In the genomic region with DNA sequence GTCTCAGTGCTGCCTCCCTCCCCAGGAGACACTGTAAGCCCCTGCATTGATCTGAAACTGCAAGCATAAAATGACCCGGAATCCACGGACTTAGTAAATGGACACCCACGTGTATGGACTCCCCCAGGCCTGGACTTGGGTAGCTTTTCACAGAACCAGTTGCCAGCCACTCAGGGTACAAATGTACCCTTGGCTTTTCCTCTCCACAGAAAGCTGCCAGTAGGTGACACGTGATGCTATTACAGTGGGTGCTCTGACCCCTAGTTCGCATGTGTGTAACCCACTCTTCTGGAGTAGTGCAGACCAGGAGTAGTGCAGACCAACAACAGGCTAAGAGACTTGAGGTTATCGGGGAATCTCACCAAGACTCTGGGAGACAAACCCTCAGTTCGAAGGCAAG, we compare ENCODE assay signal across 19 mouse cellular contexts. TPM values are rescaled to one million over a fixed set of nuclear protein-coding genes. Genes with fewer than 3 reads are reported as not detected.
DNase-seq lines count a peak whose midpoint lies in the region; ATAC-seq and TF ChIP-seq lines count a peak whose summit lies in the region.
"Had no signal": no experiment of that assay in that cellular context is flagged by ENCODE, and none has a peak within 500 bp of the region (broad histone marks: within the 10 kb centered on the region; RNA-seq: fewer than 3 reads in every experiment).

No protein-coding gene starts in this region.

- H3K27ac ChIP-seq in neural tube, embryonic 12.5 days = no peak overlapping the region
- no peak overlapping the region for H3K27ac ChIP-seq in hindbrain, embryonic 16.5 days (ENCODE audit: low read depth, low read length)
- H3K27ac ChIP-seq in midbrain, postnatal 0 days (ENCODE audit: low read depth, low read length) = no peak overlapping the region
- H3K27ac ChIP-seq in intestine, postnatal 0 days (ENCODE audit: low read depth, low read length) = no peak overlapping the region
- H3K27ac ChIP-seq: stomach, embryonic 15.5 days had no signal

- H3K9ac ChIP-seq in neural tube, embryonic 12.5 days = no peak overlapping the region
- H3K9ac ChIP-seq in hindbrain, embryonic 16.5 days (ENCODE audit: low read depth, low read length) = no peak overlapping the region
- no peak overlapping the region for H3K9ac ChIP-seq in midbrain, postnatal 0 days (replicated peaks; ENCODE audit: low read length, poor library complexity, severe bottlenecking)
- no peak overlapping the region for H3K9ac ChIP-seq in intestine, postnatal 0 days (ENCODE audit: low read depth, low read length)
- H3K9ac ChIP-seq: midbrain, embryonic 12.5 days; stomach, embryonic 15.5 days had no signal

- H3K4me2 ChIP-seq in neural tube, embryonic 12.5 days (replicated peaks) = peak overlapping the region; percentile 57
- peak overlapping the region; percentile 59; the same call in 1 of the 2 replicates for H3K4me2 ChIP-seq in hindbrain, embryonic 16.5 days (ENCODE audit: low read length)
- 0 out of 2 replicates have a peak overlapping the region, but pooled peaks have one; percentile 55 for H3K4me2 ChIP-seq in midbrain, postnatal 0 days (ENCODE audit: low read depth, low read length, poor library complexity, severe bottlenecking)
- H3K4me2 ChIP-seq in intestine, postnatal 0 days (replicated peaks; ENCODE audit: low read depth) = no peak overlapping the region
- H3K4me2 ChIP-seq: heart, embryonic 11.5 days; midbrain, embryonic 12.5 days; stomach, embryonic 15.5 days had no signal

- no peak for DNase-seq in neural tube, embryonic 10.5 days (ENCODE audit: extremely low spot score, low spot score)
- no peak for DNase-seq in midbrain, postnatal 0 days (ENCODE audit: low spot score)
- DNase-seq in spleen, postnatal 14 days (ENCODE audit: low spot score in 2 of 2) = no peak
- DNase-seq: cerebellum, postnatal 10 days; gastrocnemius, postnatal 36 days; heart, postnatal 14 days; kidney, postnatal 4 days; liver; lung, adult 18-20 months; lung, postnatal 4 days had no signal

- WGBS in neural tube, embryonic 12.5 days = 83% methylated on average over 7 of the region's 7 CpGs
- 83% methylated on average over 7 of the region's 7 CpGs for WGBS in hindbrain, embryonic 16.5 days
- 85% methylated on average over 7 of the region's 7 CpGs for WGBS in midbrain, postnatal 0 days
- 94% methylated on average over 7 of the region's 7 CpGs for WGBS in intestine, postnatal 0 days

- ATAC-seq in neural tube, embryonic 12.5 days (ENCODE audit: low FRiP score, low read depth) = no peak
- no peak for ATAC-seq in hindbrain, embryonic 16.5 days
- no peak for ATAC-seq in midbrain, postnatal 0 days (ENCODE audit: low FRiP score)
- no peak for ATAC-seq in intestine, postnatal 0 days
- no peak for ATAC-seq in erythroblast, adult 5-6 weeks (replicated peaks; ENCODE audit: low FRiP score, poor library complexity, severe bottlenecking)
- ATAC-seq: CD4-positive, CD25-positive, alpha-beta regulatory T cell, adult 4 months had no signal

- H3K27me3 ChIP-seq in neural tube, embryonic 12.5 days (replicated peaks) = peaks cover 14% of the 10 kb centered on the region
- H3K27me3 ChIP-seq in hindbrain, embryonic 16.5 days (replicated peaks; ENCODE audit: control insufficient read depth, insufficient read depth, low read length) = no peaks in the 10 kb centered on the region
- no peaks in the 10 kb centered on the region for H3K27me3 ChIP-seq in midbrain, postnatal 0 days (ENCODE audit: insufficient read depth, low read length)
- H3K27me3 ChIP-seq in intestine, postnatal 0 days (replicated peaks; ENCODE audit: control insufficient read depth, insufficient read depth, low read length) = no peaks in the 10 kb centered on the region
- H3K27me3 ChIP-seq: stomach, embryonic 15.5 days had no signal

- peaks cover 37% of the 10 kb centered on the region for H3K4me1 ChIP-seq in neural tube, embryonic 12.5 days
- H3K4me1 ChIP-seq in hindbrain, embryonic 16.5 days (ENCODE audit: control insufficient read depth, insufficient read depth, low read depth, low read length) = peaks cover 6% of the 10 kb centered on the region
- H3K4me1 ChIP-seq in midbrain, postnatal 0 days (ENCODE audit: insufficient read depth, low read length) = peaks cover 13% of the 10 kb centered on the region; the same call in 1 of the 2 replicates
- peaks cover 6% of the 10 kb centered on the region; the same call in 1 of the 2 replicates for H3K4me1 ChIP-seq in intestine, postnatal 0 days (replicated peaks; ENCODE audit: control insufficient read depth, insufficient read depth, low read length)

- H3K4me3 ChIP-seq in neural tube, embryonic 12.5 days = no peak overlapping the region
- H3K4me3 ChIP-seq in hindbrain, embryonic 16.5 days (ENCODE audit: low read length) = no peak overlapping the region
- no peak overlapping the region for H3K4me3 ChIP-seq in midbrain, postnatal 0 days (ENCODE audit: low read depth, low read length)
- H3K4me3 ChIP-seq in intestine, postnatal 0 days (ENCODE audit: low read depth, low read length) = no peak overlapping the region
- H3K4me3 ChIP-seq: midbrain, embryonic 12.5 days; stomach, embryonic 15.5 days had no signal

- no peaks in the 10 kb centered on the region for H3K9me3 ChIP-seq in neural tube, embryonic 12.5 days
- H3K9me3 ChIP-seq in hindbrain, embryonic 16.5 days (ENCODE audit: control insufficient read depth, low read length) = no peaks in the 10 kb centered on the region
- H3K9me3 ChIP-seq in midbrain, postnatal 0 days (ENCODE audit: low read length) = no peaks in the 10 kb centered on the region
- H3K9me3 ChIP-seq in intestine, postnatal 0 days (ENCODE audit: control insufficient read depth) = no peaks in the 10 kb centered on the region
- H3K9me3 ChIP-seq: G1E; midbrain, embryonic 12.5 days; stomach, embryonic 15.5 days had no signal

- TF ChIP-seq CTCF in midbrain, postnatal 0 days (IDR thresholded peaks at IDR 0.05) = no peak
- TF ChIP-seq CTCF in intestine, postnatal 0 days (IDR thresholded peaks at IDR 0.05; ENCODE audit: low read depth) = no peak

- H3K36me3 ChIP-seq in neural tube, embryonic 12.5 days = no peaks in the 10 kb centered on the region
- H3K36me3 ChIP-seq in hindbrain, embryonic 16.5 days (ENCODE audit: control insufficient read depth, insufficient read depth, low read length) = no peaks in the 10 kb centered on the region
- H3K36me3 ChIP-seq in midbrain, postnatal 0 days (ENCODE audit: insufficient read depth, low read length) = no peaks in the 10 kb centered on the region
- no peaks in the 10 kb centered on the region for H3K36me3 ChIP-seq in intestine, postnatal 0 days (ENCODE audit: control insufficient read depth, insufficient read depth)
- H3K36me3 ChIP-seq: G1E; midbrain, embryonic 12.5 days; stomach, embryonic 15.5 days had no signal

RNA-seq across cellular contexts. Expression of a gene that starts 2.2 kb away (rescaled TPM):
- polyA plus RNA-seq in neural tube, embryonic 12.5 days (2016; fragmentation: Nextera tagmentation; extraction: Ambion mirVana) = 2.6 and 2.7 TPM in 2 replicates
- polyA plus RNA-seq in hindbrain, embryonic 16.5 days (2015; fragmentation: Nextera tagmentation; extraction: Ambion mirVana) = 1.6 TPM in 2 replicates
- total RNA-seq in midbrain, postnatal 0 days (2014; rRNA removed) = 9.3 and 12.0 TPM in 2 replicates
- polyA plus RNA-seq in midbrain, postnatal 0 days (2015; fragmentation: Nextera tagmentation; extraction: Ambion mirVana) = 2.1 and 2.4 TPM in 2 replicates
- polyA plus RNA-seq in intestine, postnatal 0 days (2015; fragmentation: Nextera tagmentation; extraction: Ambion mirVana) = 0.60 and 0.61 TPM in 2 replicates
- total RNA-seq in erythroblast, adult 5-6 weeks (2015; ENCODE audit: low replicate concordance) = 3.1 and 3.3 TPM in 2 replicates
- total RNA-seq in erythroblast, adult 5-6 weeks (2017; ENCODE audit: low replicate concordance) = 5.9 and 6.7 TPM in 2 replicates

RNA-seq across cellular contexts. Expression of a gene that starts 23.5 kb away (rescaled TPM):
- 44.5 and 49.9 TPM in 2 replicates for polyA plus RNA-seq in neural tube, embryonic 12.5 days (2016; fragmentation: Nextera tagmentation; extraction: Ambion mirVana)
- 25.3 and 30.5 TPM in 2 replicates for polyA plus RNA-seq in hindbrain, embryonic 16.5 days (2015; fragmentation: Nextera tagmentation; extraction: Ambion mirVana)
- 49.3 and 50.4 TPM in 2 replicates for total RNA-seq in midbrain, postnatal 0 days (2014; rRNA removed)
- polyA plus RNA-seq in midbrain, postnatal 0 days (2015; fragmentation: Nextera tagmentation; extraction: Ambion mirVana) = 24.0 and 24.1 TPM in 2 replicates
- polyA plus RNA-seq in intestine, postnatal 0 days (2015; fragmentation: Nextera tagmentation; extraction: Ambion mirVana) = 8.9 and 9.3 TPM in 2 replicates
- 4.4 and 6.3 TPM in 2 replicates for total RNA-seq in erythroblast, adult 5-6 weeks (2015; ENCODE audit: low replicate concordance)
- total RNA-seq in erythroblast, adult 5-6 weeks (2017; ENCODE audit: low replicate concordance) = 9.1 and 15.9 TPM in 2 replicates
